Mouse (Mus musculus) embryonic facial prominence, embryonic 15.5 days (tissue): ENCODE data around the gene Wrap53. TPM values are rescaled to one million over a fixed set of nuclear protein-coding genes. Genes with fewer than 3 reads are reported as not detected.

Experiments used
- ATAC-seq: fragments of 200-750 bp; cut with Nextera tagmentation; 2 replicates; pipeline ENCODE4 v1.8.0; 2017; ENCODE audit warnings: low read depth, moderate TSS enrichment; ENCODE audit not compliant: insufficient number of reproducible peaks, low FRiP score, low TSS enrichment
- H3K27ac ChIP-seq: fragments of 300-500 bp; sonication (generic); replicated peaks from 2 replicates; pipeline ENCODE4 v1.5.1; 2015; ENCODE audit warnings: mild to moderate bottlenecking, inconsistent platforms
- H3K27me3 ChIP-seq: fragments of 300-500 bp; sonication (generic); 2 replicates; pipeline ENCODE4 v1.6.1; 2015; ENCODE audit warnings: inconsistent platforms
- H3K36me3 ChIP-seq: fragments of 300-500 bp; sonication (generic); 2 replicates; pipeline ENCODE4 v1.6.1; 2015; ENCODE audit warnings: mild to moderate bottlenecking, inconsistent platforms
- H3K4me1 ChIP-seq: fragments of 300-500 bp; sonication (generic); 2 replicates; pipeline ENCODE4 v1.6.1; 2015; ENCODE audit warnings: inconsistent platforms
- H3K4me2 ChIP-seq: fragments of 300-500 bp; sonication (generic); replicated peaks from 2 replicates; pipeline ENCODE4 v1.6.1; 2015; ENCODE audit warnings: mild to moderate bottlenecking, inconsistent platforms
- H3K4me3 ChIP-seq: fragments of 300-500 bp; sonication (generic); replicated peaks from 2 replicates; pipeline ENCODE4 v1.5.1; 2015; ENCODE audit warnings: mild to moderate bottlenecking, inconsistent platforms
- H3K9ac ChIP-seq: fragments of 300-500 bp; sonication (generic); 2 replicates; pipeline ENCODE4 v1.6.1; 2015; ENCODE audit warnings: inconsistent platforms
- H3K9me3 ChIP-seq: fragments of 300-500 bp; sonication (generic); replicated peaks from 2 replicates; pipeline ENCODE4 v1.6.1; 2016; ENCODE audit warnings: inconsistent platforms
- WGBS: fragments of 180-500 bp; shearing (Covaris S2); methylation state at CpG from one replicate; pipeline ENCODE4 v1.1.7; 2015; 5-methylcytosine and 5-hydroxymethylcytosine counted together
- polyA plus RNA-seq: library from polyadenylated mRNA; unstranded; fragments of >200 nt; fragmentation: Nextera tagmentation; extraction: Ambion mirVana; gene quantifications from 2 replicates; pipeline ENCODE4 v1.2.1, GENCODE M21; 2015

Wrap53 gene
- polyA plus RNA-seq, 1 experiment from 2014 or later, result 26.5 TPM

- Histone ChIP-seq H3K4me3 (peak overlapping the region; percentile 8; the same call in 1 of the 2 replicates), H3K27me3 (no peaks in the 10 kb centered on the region; the same call in 1 of the 2 replicates), H3K27ac (no peak overlapping the region), H3K36me3 (no peaks in the 10 kb centered on the region), H3K9me3 (no peaks in the 10 kb centered on the region), H3K4me1 (peaks cover 7% of the 10 kb centered on the region), H3K9ac (no peak overlapping the region), H3K4me2 (peak overlapping the region; percentile 27)
- 13% methylated on average over 19 of the region's 19 CpGs for WGBS
- no peak for ATAC-seq
These were observed 33.6 kb upstream of the Wrap53 start for GRCm38 (mm10) chr11:69613553-69614256.

- H3K36me3 ChIP-seq, result no peaks in the 10 kb centered on the region
- H3K4me1 ChIP-seq, result peaks cover 10% of the 10 kb centered on the region
- no peaks in the 10 kb centered on the region for H3K27me3 ChIP-seq
- no peak overlapping the region for H3K9ac ChIP-seq
- H3K27ac ChIP-seq, result no peak overlapping the region
- H3K4me2 ChIP-seq, result no peak overlapping the region
- H3K9me3 ChIP-seq, result no peaks in the 10 kb centered on the region
- WGBS, result 53% methylated on average over 4 of the region's 4 CpGs
- H3K4me3 ChIP-seq, result no peak overlapping the region
- no peak for ATAC-seq
These were observed 30.8 kb upstream of the Wrap53 start for GRCm38 (mm10) chr11:69610899-69611298.

GRCm38 (mm10) chr11:69609416-69609815, 29.4 kb upstream of the Wrap53 start:
- H3K4me1 ChIP-seq, result peaks cover 23% of the 10 kb centered on the region
- no peak for ATAC-seq
- WGBS, result 63% methylated on average over 7 of the region's 7 CpGs
- no peak overlapping the region for H3K4me2 ChIP-seq
- no peak overlapping the region for H3K9ac ChIP-seq
- no peak overlapping the region for H3K4me3 ChIP-seq
- H3K36me3 ChIP-seq, result no peaks in the 10 kb centered on the region
- H3K27ac ChIP-seq, result no peak overlapping the region
- H3K9me3 ChIP-seq, result no peaks in the 10 kb centered on the region
- no peaks in the 10 kb centered on the region for H3K27me3 ChIP-seq

- Histone ChIP-seq H3K4me2 (no peak overlapping the region), H3K36me3 (no peaks in the 10 kb centered on the region), H3K9me3 (no peaks in the 10 kb centered on the region), H3K4me3 (no peak overlapping the region), H3K27me3 (no peaks in the 10 kb centered on the region), H3K27ac (no peak overlapping the region), H3K4me1 (peaks cover 22% of the 10 kb centered on the region), H3K9ac (no peak overlapping the region)
- 88% methylated on average over 3 of the region's 3 CpGs for WGBS
- ATAC-seq, result no peak
These were observed 28.5 kb upstream of the Wrap53 start for GRCm38 (mm10) chr11:69608525-69608924.

- Histone ChIP-seq H3K4me3 (no peak overlapping the region), H3K4me2 (no peak overlapping the region), H3K27ac (no peak overlapping the region), H3K27me3 (no peaks in the 10 kb centered on the region), H3K4me1 (peaks cover 22% of the 10 kb centered on the region), H3K9ac (no peak overlapping the region), H3K36me3 (no peaks in the 10 kb centered on the region), H3K9me3 (no peaks in the 10 kb centered on the region)
- no peak for ATAC-seq
- 84% methylated on average over 2 of the region's 2 CpGs for WGBS
These were observed 26.8 kb upstream of the Wrap53 start for GRCm38 (mm10) chr11:69606832-69607231.

GRCm38 (mm10) chr11:69606491-69606795, 26.4 kb upstream of the Wrap53 start:
- ATAC-seq, result no peak
- Histone ChIP-seq H3K9ac (peak overlapping the region; percentile 15; the same call in 1 of the 2 replicates), H3K4me1 (peaks cover 25% of the 10 kb centered on the region), H3K4me3 (peak overlapping the region; percentile 63), H3K9me3 (no peaks in the 10 kb centered on the region), H3K36me3 (no peaks in the 10 kb centered on the region), H3K27ac (peak overlapping the region; percentile 58), H3K27me3 (no peaks in the 10 kb centered on the region), H3K4me2 (peak overlapping the region; percentile 100)
- 64% methylated on average over 2 of the region's 2 CpGs for WGBS

- Histone ChIP-seq H3K4me3 (peak within 1 kb of the TSS; percentile 63), H3K9me3 (no peaks in the 10 kb centered on the region), H3K27me3 (no peaks in the 10 kb centered on the region), H3K4me2 (peak within 1 kb of the TSS; percentile 100), H3K36me3 (no peaks in the 10 kb centered on the region), H3K4me1 (peaks cover 25% of the 10 kb centered on the region), H3K27ac (peak within 1 kb of the TSS; percentile 58), H3K9ac (peak within 1 kb of the TSS; percentile 62)
- peak; percentile 88 for ATAC-seq
- WGBS, result 2% methylated on average over 28 of the region's 32 CpGs
These were observed 25.9 kb upstream of the Wrap53 start, which contains the start of gene Atp1b2 for GRCm38 (mm10) chr11:69605726-69606490. TSS of gene Atp1b2 (minus strand) at chr11:69605942.

- peaks cover 33% of the 10 kb centered on the region for H3K4me1 ChIP-seq
- peak overlapping the region; percentile 63 for H3K4me3 ChIP-seq
- peak overlapping the region; percentile 34; the same call in 1 of the 2 replicates for H3K27ac ChIP-seq
- peak overlapping the region; percentile 62 for H3K9ac ChIP-seq
- no peaks in the 10 kb centered on the region for H3K27me3 ChIP-seq
- H3K9me3 ChIP-seq, result no peaks in the 10 kb centered on the region
- H3K4me2 ChIP-seq, result peak overlapping the region; percentile 100
- under 1% methylated on average over 73 of the region's 73 CpGs for WGBS
- no peaks in the 10 kb centered on the region for H3K36me3 ChIP-seq
- peak; percentile 16 for ATAC-seq
These were observed 25.0 kb upstream of the Wrap53 start for GRCm38 (mm10) chr11:69604795-69605664.

- Histone ChIP-seq H3K4me2 (peak overlapping the region; percentile 100), H3K4me3 (peak overlapping the region; percentile 63), H3K27ac (peak overlapping the region; percentile 24; the same call in 1 of the 2 replicates), H3K36me3 (no peaks in the 10 kb centered on the region), H3K9me3 (no peaks in the 10 kb centered on the region), H3K9ac (0 out of 2 replicates have a peak overlapping the region, but pooled peaks have one; percentile 62), H3K27me3 (no peaks in the 10 kb centered on the region), H3K4me1 (peaks cover 37% of the 10 kb centered on the region)
- WGBS, result 58% methylated on average over 3 of the region's 3 CpGs
- ATAC-seq, result no peak
These were observed 24.3 kb upstream of the Wrap53 start for GRCm38 (mm10) chr11:69604347-69604746.

GRCm38 (mm10) chr11:69603516-69603915, 23.5 kb upstream of the Wrap53 start:
- Histone ChIP-seq H3K27ac (no peak overlapping the region), H3K9ac (no peak overlapping the region), H3K4me2 (no peak overlapping the region), H3K27me3 (no peaks in the 10 kb centered on the region), H3K4me3 (no peak overlapping the region), H3K4me1 (peaks cover 37% of the 10 kb centered on the region), H3K36me3 (no peaks in the 10 kb centered on the region), H3K9me3 (no peaks in the 10 kb centered on the region)
- ATAC-seq, result no peak
- 66% methylated on average over 8 of the region's 8 CpGs for WGBS

- no peaks in the 10 kb centered on the region for H3K9me3 ChIP-seq
- no peak overlapping the region for H3K27ac ChIP-seq
- H3K9ac ChIP-seq, result no peak overlapping the region
- 75% methylated on average over 3 of the region's 3 CpGs for WGBS
- ATAC-seq, result no peak
- no peaks in the 10 kb centered on the region for H3K36me3 ChIP-seq
- peaks cover 37% of the 10 kb centered on the region for H3K4me1 ChIP-seq
- H3K4me3 ChIP-seq, result no peak overlapping the region
- no peaks in the 10 kb centered on the region for H3K27me3 ChIP-seq
- no peak overlapping the region for H3K4me2 ChIP-seq
These were observed 21.7 kb upstream of the Wrap53 start for GRCm38 (mm10) chr11:69601768-69602167.
